Mouse (Mus musculus): ENCODE data around the gene Ctrb1. TPM values are rescaled to one million over a fixed set of nuclear protein-coding genes. Genes with fewer than 3 reads are reported as not detected.

The Ctrb1 gene
- total RNA-seq, 2 experiments from 2014 or later: 1.1 to 5,957 TPM

Small RNA genes lying within 50 kb of the gene (microRNA-seq; reads per million reads assigned to microRNA genes)
- not detected for gene Mir7076

Other genes starting within 250 kb of the Ctrb1 start
- 10 to 100 TPM; 16.1 to 16.4 TPM for gene Wdr59, start 168.9 kb downstream of the Ctrb1 start, total RNA-seq (2021)
- gene Znrf1, start 154.9 kb downstream of the Ctrb1 start, total RNA-seq (2021): 10 to 100 TPM; 69.8 to 76.9 TPM
- gene Ldhd, start 60.6 kb downstream of the Ctrb1 start, total RNA-seq (2021): 10 to 100 TPM; 22.0 to 23.2 TPM
- 10 to 100 TPM; 15.5 to 17.0 TPM for gene Zfp1, start 47.6 kb downstream of the Ctrb1 start, total RNA-seq (2021)
- 10 to 100 TPM; 94.4 to 94.5 TPM for gene Bcar1, start 52.8 kb upstream of the Ctrb1 start, total RNA-seq (2021)
- 10 to 100 TPM; 84.4 to 100.0 TPM for gene Cfdp1, start 163.3 kb upstream of the Ctrb1 start, total RNA-seq (2021)
- 1 to 10 TPM; 5.9 to 6.1 TPM for gene Tmem170, start 185.7 kb upstream of the Ctrb1 start, total RNA-seq (2021)
- gene Chst5, start 219.4 kb upstream of the Ctrb1 start, total RNA-seq (2021): under 1 TPM; 0.34 to 0.59 TPM
- gene Tmem231, start 242.9 kb upstream of the Ctrb1 start, total RNA-seq (2021): 10 to 100 TPM in 1 of 2 experiments, 1 to 10 TPM in 1; 7.1 to 10.3 TPM
- gene Gabarapl2, start 249.7 kb upstream of the Ctrb1 start, total RNA-seq (2021): 100 to 1,000 TPM; 115 to 125 TPM